Mouse (Mus musculus) embryonic facial prominence, embryonic 14.5 days (tissue): Measurements from ENCODE around the gene Marco. TPM values are rescaled to one million over a fixed set of nuclear protein-coding genes. Genes with fewer than 3 reads are reported as not detected.

ENCODE experiments used
- ATAC-seq: fragments of 200-750 bp; cut with Nextera tagmentation; 2 replicates; pipeline ENCODE4 v1.8.0; 2017; ENCODE audit warnings: low read depth, moderate number of reproducible peaks, moderate TSS enrichment
- DNase-seq: peaks from one replicate; pipeline ENCODE4 v3.0.0-alpha.2; 2015; ENCODE audit warnings: low spot score
- H3K27ac ChIP-seq: fragments of 300-500 bp; sonication (generic); replicated peaks from 2 replicates; pipeline ENCODE4 v1.5.1; 2014; ENCODE audit warnings: low read depth, mild to moderate bottlenecking, low read length, moderate library complexity
- H3K27me3 ChIP-seq: fragments of 300-500 bp; sonication (generic); replicated peaks from 2 replicates; pipeline ENCODE4 v1.6.1; 2014; ENCODE audit warnings: low read length; ENCODE audit not compliant: control insufficient read depth, insufficient read depth
- H3K36me3 ChIP-seq: fragments of 300-500 bp; sonication (generic); 2 replicates; pipeline ENCODE4 v1.6.1; 2014; ENCODE audit warnings: low read length, mixed read lengths; ENCODE audit not compliant: control insufficient read depth, insufficient read depth
- H3K4me1 ChIP-seq: fragments of 300-500 bp; sonication (generic); 2 replicates; pipeline ENCODE4 v1.6.1; 2014; ENCODE audit warnings: antibody characterized with exemption, low read length; ENCODE audit not compliant: control insufficient read depth, insufficient read depth
- H3K4me2 ChIP-seq: fragments of 300-500 bp; sonication (generic); 2 replicates; pipeline ENCODE4 v1.6.1; 2014; ENCODE audit warnings: low read depth, mild to moderate bottlenecking, low read length, moderate library complexity, mixed read lengths
- H3K4me3 ChIP-seq: fragments of 300-500 bp; sonication (generic); 2 replicates; pipeline ENCODE4 v1.5.1; 2014; ENCODE audit warnings: low read depth, mild to moderate bottlenecking, low read length
- H3K9ac ChIP-seq: fragments of 300-500 bp; sonication (generic); 2 replicates; pipeline ENCODE4 v1.6.1; 2014; ENCODE audit warnings: low read depth, mild to moderate bottlenecking, low read length, moderate library complexity, mixed read lengths
- H3K9me3 ChIP-seq: fragments of 300-500 bp; sonication (generic); 2 replicates; pipeline ENCODE4 v1.6.1; 2016; ENCODE audit warnings: low read length; ENCODE audit not compliant: control insufficient read depth
- WGBS: fragments of 180-500 bp; shearing (Covaris S2); extraction: QIAGEN DNeasy Blood & Tissue Kit; methylation state at CpG from one replicate; pipeline ENCODE4 v1.1.7; 2014; 5-methylcytosine and 5-hydroxymethylcytosine counted together
- polyA plus RNA-seq: library from polyadenylated mRNA; unstranded; fragments of >200 nt; fragmentation: Nextera tagmentation; extraction: Ambion mirVana; gene quantifications from 2 replicates; pipeline ENCODE4 v1.2.1, GENCODE M21; 2014

The Marco gene
- polyA plus RNA-seq, 1 experiment from 2014 or later: not detected

GRCm38 (mm10) chr1:120508976-120509375 lies 4.2 kb upstream of the Marco start:
- Histone ChIP-seq H3K9me3 (no peaks in the 10 kb centered on the region), H3K4me2 (no peak overlapping the region), H3K9ac (no peak overlapping the region), H3K36me3 (no peaks in the 10 kb centered on the region), H3K27me3 (no peaks in the 10 kb centered on the region), H3K4me1 (no peaks in the 10 kb centered on the region), H3K27ac (no peak overlapping the region), H3K4me3 (no peak overlapping the region)
- 89% methylated on average over 4 of the region's 4 CpGs for WGBS
- DNase-seq (no peak), ATAC-seq (no peak)

GRCm38 (mm10) chr1:120504046-120504710 lies 646 bp downstream of the Marco start:
- Histone ChIP-seq H3K27me3 (no peaks in the 10 kb centered on the region), H3K9me3 (no peaks in the 10 kb centered on the region), H3K36me3 (no peaks in the 10 kb centered on the region), H3K4me3 (no peak overlapping the region), H3K27ac (no peak overlapping the region), H3K9ac (no peak overlapping the region), H3K4me1 (no peaks in the 10 kb centered on the region), H3K4me2 (no peak overlapping the region)
- DNase-seq: no peak
- 46% methylated on average over 6 of the region's 6 CpGs for WGBS
- ATAC-seq: no peak

DNA sequence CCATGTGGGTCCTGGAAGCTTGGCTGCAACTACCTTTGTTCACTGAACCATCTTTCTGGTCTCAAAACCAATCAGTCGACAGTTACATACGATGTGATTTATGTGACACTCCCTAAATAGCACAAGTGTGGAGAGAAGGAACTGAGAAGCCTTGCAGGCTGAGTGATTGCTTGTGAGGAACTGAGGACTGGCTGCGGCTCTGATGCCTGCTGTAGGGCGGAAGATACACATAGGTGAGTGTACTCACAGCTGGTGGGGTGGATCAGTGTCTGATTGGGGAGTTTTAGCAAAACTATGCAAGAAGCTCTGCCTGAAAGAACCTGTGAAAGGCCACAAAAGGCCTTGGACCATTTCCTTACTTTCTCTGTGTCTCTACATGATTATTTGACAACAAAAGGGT lies 3.3 kb downstream of the Marco start:
- Histone ChIP-seq H3K27me3 (no peaks in the 10 kb centered on the region), H3K27ac (no peak overlapping the region), H3K9ac (no peak overlapping the region), H3K4me2 (no peak overlapping the region), H3K4me3 (no peak overlapping the region), H3K9me3 (no peaks in the 10 kb centered on the region), H3K36me3 (no peaks in the 10 kb centered on the region), H3K4me1 (no peaks in the 10 kb centered on the region)
- DNase-seq: no peak
- 80% methylated on average over 4 of the region's 4 CpGs for WGBS
- no peak for ATAC-seq

DNA sequence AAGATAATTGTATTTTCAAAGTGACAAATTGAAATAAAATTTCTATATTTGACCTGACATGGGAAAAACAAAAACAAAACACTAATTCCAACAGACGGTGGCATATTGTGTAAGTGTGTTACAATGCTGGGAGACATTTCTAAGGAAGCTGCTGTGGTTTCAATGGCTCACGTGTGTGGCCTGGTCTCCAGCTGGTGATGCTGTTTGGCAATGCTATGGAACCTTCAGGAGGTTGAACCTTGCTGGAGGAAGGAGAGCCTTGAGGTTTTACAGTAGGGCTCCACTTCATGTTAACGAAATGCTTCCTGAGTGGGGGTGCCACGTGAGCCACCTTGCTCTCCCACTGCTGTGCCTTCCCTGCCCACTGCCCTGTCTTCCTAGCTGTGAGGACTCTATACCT lies 6.8 kb downstream of the Marco start:
- Histone ChIP-seq H3K4me1 (no peaks in the 10 kb centered on the region), H3K4me2 (no peak overlapping the region), H3K27ac (no peak overlapping the region), H3K36me3 (no peaks in the 10 kb centered on the region), H3K4me3 (no peak overlapping the region), H3K9ac (no peak overlapping the region), H3K9me3 (no peaks in the 10 kb centered on the region), H3K27me3 (no peaks in the 10 kb centered on the region)
- ATAC-seq: no peak
- DNase-seq: no peak
- 79% methylated on average over 4 of the region's 4 CpGs for WGBS

GRCm38 (mm10) chr1:120480937-120481336 lies 23.9 kb downstream of the Marco start:
- Histone ChIP-seq H3K4me2 (no peak overlapping the region), H3K36me3 (no peaks in the 10 kb centered on the region), H3K4me3 (no peak overlapping the region), H3K9ac (no peak overlapping the region), H3K4me1 (no peaks in the 10 kb centered on the region), H3K27me3 (no peaks in the 10 kb centered on the region), H3K27ac (no peak overlapping the region), H3K9me3 (no peaks in the 10 kb centered on the region)
- ATAC-seq: no peak
- DNase-seq: peak; percentile 51
- WGBS: 0% methylated on average over 5 of the region's 5 CpGs

- H3K4me2 ChIP-seq: no peak overlapping the region
- H3K4me1 ChIP-seq: no peaks in the 10 kb centered on the region
- ATAC-seq (no peak), DNase-seq (no peak)
- H3K27me3 ChIP-seq: no peaks in the 10 kb centered on the region
- 79% methylated on average over 4 of the region's 4 CpGs for WGBS
- no peak overlapping the region for H3K27ac ChIP-seq
- no peaks in the 10 kb centered on the region for H3K9me3 ChIP-seq
- H3K36me3 ChIP-seq: no peaks in the 10 kb centered on the region
- no peak overlapping the region for H3K4me3 ChIP-seq
- no peak overlapping the region for H3K9ac ChIP-seq
These were observed 30.0 kb downstream of the Marco start for GRCm38 (mm10) chr1:120474825-120475224.

GRCm38 (mm10) chr1:120468891-120469290 lies 35.9 kb downstream of the Marco start:
- 0 out of 2 replicates have a peak, but pooled peaks cover 4% of the 10 kb centered on the region for H3K4me1 ChIP-seq
- no peaks in the 10 kb centered on the region for H3K9me3 ChIP-seq
- H3K36me3 ChIP-seq: no peaks in the 10 kb centered on the region
- no peak; the same call in 1 of the 2 replicates for ATAC-seq
- H3K4me3 ChIP-seq: no peak overlapping the region
- 13% methylated on average over 13 of the region's 15 CpGs for WGBS
- no peak overlapping the region for H3K4me2 ChIP-seq
- H3K9ac ChIP-seq: no peak overlapping the region
- no peak overlapping the region for H3K27ac ChIP-seq
- DNase-seq: peak; percentile 16
- H3K27me3 ChIP-seq: no peaks in the 10 kb centered on the region

DNA sequence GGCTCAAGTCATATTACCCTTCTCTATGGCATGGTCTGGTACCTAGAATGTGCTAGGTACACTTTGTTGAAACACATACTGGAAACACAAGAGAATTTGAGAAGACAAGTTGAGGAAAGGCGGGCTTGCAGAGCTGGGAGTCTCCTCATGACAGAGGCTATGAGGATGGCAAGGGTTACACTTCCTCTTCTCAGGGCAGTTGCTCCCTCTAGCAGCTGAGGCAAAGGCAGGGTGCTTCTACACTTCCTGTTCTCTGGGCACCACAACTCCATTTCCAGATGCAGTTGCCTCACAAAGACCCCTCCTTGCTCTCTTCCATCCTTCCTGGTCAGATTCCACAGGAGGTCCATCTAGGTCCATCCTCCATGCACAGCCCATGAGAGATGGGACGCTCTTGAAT lies 37.5 kb downstream of the Marco start:
- 90% methylated on average over 2 of the region's 2 CpGs for WGBS
- H3K27ac ChIP-seq: no peak overlapping the region

GRCm38 (mm10) chr1:120466751-120467150 lies 38.1 kb downstream of the Marco start:
- Histone ChIP-seq H3K4me2 (no peak overlapping the region), H3K36me3 (no peaks in the 10 kb centered on the region), H3K27me3 (no peaks in the 10 kb centered on the region), H3K9me3 (no peaks in the 10 kb centered on the region), H3K27ac (no peak overlapping the region), H3K4me3 (no peak overlapping the region), H3K4me1 (0 out of 2 replicates have a peak, but pooled peaks cover 4% of the 10 kb centered on the region), H3K9ac (no peak overlapping the region)
- peak; percentile 71 for ATAC-seq
- 8% methylated on average over 7 of the region's 7 CpGs for WGBS
- DNase-seq: peak; percentile 54

More for the DNA sequence above, 37.5 kb downstream of the Marco start:
- Histone ChIP-seq H3K27me3 (no peaks in the 10 kb centered on the region), H3K4me3 (no peak overlapping the region), H3K4me2 (no peak overlapping the region), H3K9ac (no peak overlapping the region), H3K9me3 (no peaks in the 10 kb centered on the region), H3K36me3 (no peaks in the 10 kb centered on the region), H3K4me1 (0 out of 2 replicates have a peak, but pooled peaks cover 4% of the 10 kb centered on the region)
- ATAC-seq: no peak
- no peak for DNase-seq
